ENCODE assay signal across 12 mouse cellular contexts in genomic region chr8:57939856-57940420, GRCm38 (mm10).
DNase-seq lines count a peak whose midpoint lies in the region; ATAC-seq and TF ChIP-seq lines count a peak whose summit lies in the region.
"Had no signal": no experiment of that assay in that cellular context is flagged by ENCODE, and none has a peak within 500 bp of the region (broad histone marks: within the 10 kb centered on the region; RNA-seq: fewer than 3 reads in every experiment).

No protein-coding gene starts in this region.

- intact Hi-C loops in heart, postnatal 36 days (cut with DNase I): no loop called here
- intact Hi-C loops in left cerebral cortex, adult 2 months (cut with DNase I): loop anchor here (2.0 to 5.0 kb wide), 2 partner anchors 147 to 629 kb away; no protein-coding TSS in a partner anchor
- intact Hi-C loops in left cerebral cortex, postnatal 14 days (cut with DNase I): no loop called here

- H3K4me3 ChIP-seq in heart, embryonic 15.5 days: no peak overlapping the region
- H3K4me3 ChIP-seq in left cerebral cortex, adult 2 months: peak overlapping the region; percentile 24; the same call in 1 of the 2 replicates
- no peak overlapping the region for H3K4me3 ChIP-seq in intestine, embryonic 15.5 days (replicated peaks)
- H3K4me3 ChIP-seq: erythroblast, embryonic 14.5 days; lung, embryonic 15.5 days; midbrain, embryonic 13.5 days had no signal

- peak overlapping the region; percentile 46 for H3K4me2 ChIP-seq in heart, embryonic 15.5 days
- H3K4me2 ChIP-seq in intestine, embryonic 15.5 days (replicated peaks): peak overlapping the region; percentile 40
- H3K4me2 ChIP-seq: lung, embryonic 15.5 days; midbrain, embryonic 13.5 days had no signal

- WGBS in heart, embryonic 15.5 days: 60% methylated on average over 5 of the region's 5 CpGs
- 54% methylated on average over 5 of the region's 5 CpGs for WGBS in intestine, embryonic 15.5 days

- no peak for TF ChIP-seq CTCF in left cerebral cortex, adult 2 months (IDR thresholded peaks at IDR 0.05)

- H3K36me3 ChIP-seq in heart, embryonic 15.5 days: no peaks in the 10 kb centered on the region
- H3K36me3 ChIP-seq in intestine, embryonic 15.5 days: no peaks in the 10 kb centered on the region
- H3K36me3 ChIP-seq: lung, embryonic 15.5 days; midbrain, embryonic 13.5 days had no signal

- no peak overlapping the region for H3K9ac ChIP-seq in heart, embryonic 15.5 days
- no peak overlapping the region for H3K9ac ChIP-seq in intestine, embryonic 15.5 days
- H3K9ac ChIP-seq: lung, embryonic 15.5 days; midbrain, embryonic 13.5 days had no signal

- no peak overlapping the region for H3K27ac ChIP-seq in heart, embryonic 15.5 days
- no peak overlapping the region for H3K27ac ChIP-seq in left cerebral cortex, adult 2 months
- no peak overlapping the region for H3K27ac ChIP-seq in intestine, embryonic 15.5 days
- H3K27ac ChIP-seq: lung, embryonic 15.5 days; midbrain, embryonic 13.5 days had no signal

- no peak for DNase-seq in heart, postnatal 36 days
- no peak for DNase-seq in left cerebral cortex, adult 2 months (ENCODE audit: extremely low spot score in 1 of 2, low spot score in 2 of 2)
- DNase-seq in left cerebral cortex, postnatal 14 days (ENCODE audit: low spot score in 2 of 2): no peak
- no peak for DNase-seq in ovary, postnatal 36 days (ENCODE audit: low spot score)
- DNase-seq in adrenal gland, adult 8-10 months: no peak

- ATAC-seq in heart, embryonic 15.5 days (replicated peaks; ENCODE audit: insufficient number of reproducible peaks, insufficient read depth, low FRiP score, low read depth): no peak
- ATAC-seq in intestine, embryonic 15.5 days: peak; percentile 45; the same call in 1 of the 2 replicates
- peak; percentile 6; the same call in 1 of the 2 replicates for ATAC-seq in megakaryocyte progenitor cell, adult 5-6 weeks (replicated peaks; ENCODE audit: poor library complexity)
- ATAC-seq: Patski had no signal

- no peaks in the 10 kb centered on the region for H3K27me3 ChIP-seq in heart, embryonic 15.5 days
- H3K27me3 ChIP-seq in intestine, embryonic 15.5 days (replicated peaks): no peaks in the 10 kb centered on the region
- H3K27me3 ChIP-seq: lung, embryonic 15.5 days had no signal

- no peaks in the 10 kb centered on the region; the same call in 1 of the 2 replicates for H3K4me1 ChIP-seq in heart, embryonic 15.5 days (replicated peaks)
- no peaks in the 10 kb centered on the region for H3K4me1 ChIP-seq in intestine, embryonic 15.5 days (replicated peaks)
- H3K4me1 ChIP-seq: lung, embryonic 15.5 days; midbrain, embryonic 13.5 days had no signal

- no peaks in the 10 kb centered on the region for H3K9me3 ChIP-seq in heart, embryonic 15.5 days (replicated peaks)
- no peaks in the 10 kb centered on the region for H3K9me3 ChIP-seq in intestine, embryonic 15.5 days
- H3K9me3 ChIP-seq: lung, embryonic 15.5 days; midbrain, embryonic 13.5 days had no signal
